Mouse (Mus musculus) lung, postnatal 0 days (tissue): Measurements from ENCODE around the gene Olfr1049. TPM values are rescaled to one million over a fixed set of nuclear protein-coding genes. Genes with fewer than 3 reads are reported as not detected.
"Not testable (repeated sequence)": the region's sequence is repeated elsewhere in the genome, so short reads cannot be mapped to it uniquely, and the experiment has no call there.

Experiments
- ATAC-seq: fragments of 200-750 bp; cut with Nextera tagmentation; 2 replicates; pipeline ENCODE4 v1.8.0; 2017; ENCODE audit warnings: moderate library complexity
- DNase-seq: peaks from one replicate; pipeline ENCODE4 v3.0.0-alpha.2; 2016; ENCODE audit warnings: low spot score
- H3K27ac ChIP-seq: fragments of 300-500 bp; sonication (generic); 2 replicates; pipeline ENCODE4 v1.5.1; 2014; ENCODE audit warnings: antibody characterized with exemption, mild to moderate bottlenecking, low read length, mixed read lengths
- H3K27me3 ChIP-seq: fragments of 300-500 bp; sonication (generic); replicated peaks from 2 replicates; pipeline ENCODE4 v1.6.1; 2014; ENCODE audit warnings: low read length, mixed read lengths; ENCODE audit not compliant: insufficient read depth
- H3K36me3 ChIP-seq: fragments of 300-500 bp; sonication (generic); 2 replicates; pipeline ENCODE4 v1.6.1; 2014; ENCODE audit warnings: low read length, mixed read lengths; ENCODE audit not compliant: insufficient read depth
- H3K4me1 ChIP-seq: fragments of 300-500 bp; sonication (generic); 2 replicates; pipeline ENCODE4 v1.6.1; 2014; ENCODE audit warnings: antibody characterized with exemption, low read depth, low read length, mixed read lengths; ENCODE audit not compliant: insufficient read depth
- H3K4me2 ChIP-seq: fragments of 300-500 bp; sonication (generic); replicated peaks from 2 replicates; pipeline ENCODE4 v1.6.1; 2014; ENCODE audit warnings: low read depth, mild to moderate bottlenecking, low read length, moderate library complexity, mixed read lengths
- H3K4me3 ChIP-seq: fragments of 300-500 bp; sonication (generic); 2 replicates; pipeline ENCODE4 v1.5.1; 2014; ENCODE audit warnings: low read depth, low read length
- H3K9ac ChIP-seq: fragments of 300-500 bp; sonication (generic); replicated peaks from 2 replicates; pipeline ENCODE4 v1.6.1; 2014; ENCODE audit warnings: low read depth, mild to moderate bottlenecking
- H3K9me3 ChIP-seq: fragments of 300-500 bp; sonication (generic); 2 replicates; pipeline ENCODE4 v1.6.1; 2016; ENCODE audit warnings: low read length, mixed read lengths
- CTCF ChIP-seq: IDR thresholded peaks from 2 replicates; pipeline ENCODE4 v1.5.1; 2016; ENCODE audit warnings: antibody characterized with exemption, mild to moderate bottlenecking
- EP300 ChIP-seq: IDR thresholded peaks from 2 replicates; pipeline ENCODE4 v1.6.1; 2016; ENCODE audit warnings: antibody characterized with exemption, mild to moderate bottlenecking, control low read depth
- WGBS: fragments of 180-500 bp; shearing (Covaris S2); extraction: QIAGEN DNeasy Blood & Tissue Kit; methylation state at CpG from one replicate; pipeline ENCODE4 v1.1.7; 2014; 5-methylcytosine and 5-hydroxymethylcytosine counted together
- polyA plus RNA-seq: library from polyadenylated mRNA; unstranded; fragments of >200 nt; fragmentation: Nextera tagmentation; extraction: Ambion mirVana; gene quantifications from 2 replicates; pipeline ENCODE4 v1.2.1, GENCODE M21; 2015

Gene Olfr1049
- polyA plus RNA-seq, result not detected in 2 replicates

DNA sequence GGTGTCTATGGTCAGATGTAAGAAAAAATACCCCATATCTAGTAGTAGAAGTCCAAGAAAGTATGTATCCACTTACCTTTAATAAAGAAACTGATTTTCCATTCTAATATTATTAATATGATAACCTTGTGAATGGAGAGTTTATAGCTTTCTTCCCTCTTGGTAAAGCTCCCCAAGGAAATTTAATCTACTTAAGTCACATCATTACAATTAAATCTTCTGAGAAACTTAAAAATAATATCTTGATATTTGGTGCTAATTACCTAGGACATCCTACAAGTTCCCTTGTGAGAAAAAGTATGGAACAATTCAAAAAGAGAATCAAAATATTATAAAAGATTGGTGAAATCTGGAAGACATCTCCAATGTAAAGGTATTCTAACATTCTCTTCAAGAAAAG is at the start of gene Olfr1049:
TSS of gene Olfr1049 (minus strand) at position 101 of the 400 bp plus-strand sequence.
- ATAC-seq, result not testable (repeated sequence)

DNA sequence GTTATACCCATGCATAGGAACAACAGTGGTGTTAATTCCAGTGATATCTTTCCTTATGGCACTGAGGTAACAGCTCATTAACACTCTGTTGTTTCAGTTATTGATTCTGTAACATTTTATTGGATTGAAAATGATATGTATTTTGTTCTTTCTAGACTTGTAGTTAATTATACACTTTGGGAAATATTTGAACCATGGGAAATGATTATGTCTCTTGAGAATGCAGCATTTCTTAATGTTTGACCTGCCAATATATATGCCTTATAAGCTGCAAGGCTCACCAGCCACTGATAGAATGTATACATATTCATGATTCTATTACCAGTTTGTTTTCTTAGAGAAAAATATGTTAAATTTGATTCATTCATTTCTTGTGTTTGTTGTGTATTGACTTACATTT is 34.0 kb upstream of the Olfr1049 start, which contains the start of gene Olfr1052:
TSS of gene Olfr1052 (plus strand) at position 301 of the 400 bp plus-strand sequence.
- Histone ChIP-seq H3K4me2 (no peak within 1 kb of the TSS), H3K27ac (no peak within 1 kb of the TSS), H3K9ac (no peak within 1 kb of the TSS), H3K27me3 (no peaks in the 10 kb centered on the region), H3K9me3 (no peaks in the 10 kb centered on the region), H3K4me3 (no peak within 1 kb of the TSS), H3K36me3 (no peaks in the 10 kb centered on the region), H3K4me1 (no peaks in the 10 kb centered on the region)
- TF ChIP-seq EP300 (no peak), CTCF (no peak)
- ATAC-seq (no peak), DNase-seq (no peak)

More for the DNA sequence above, at the start of gene Olfr1049:
- H3K9me3 ChIP-seq, H3K27ac ChIP-seq, H3K4me3 ChIP-seq, H3K4me1 ChIP-seq, H3K27me3 ChIP-seq, H3K4me2 ChIP-seq, DNase-seq, H3K9ac ChIP-seq, H3K36me3 ChIP-seq: not testable (repeated sequence)

DNA sequence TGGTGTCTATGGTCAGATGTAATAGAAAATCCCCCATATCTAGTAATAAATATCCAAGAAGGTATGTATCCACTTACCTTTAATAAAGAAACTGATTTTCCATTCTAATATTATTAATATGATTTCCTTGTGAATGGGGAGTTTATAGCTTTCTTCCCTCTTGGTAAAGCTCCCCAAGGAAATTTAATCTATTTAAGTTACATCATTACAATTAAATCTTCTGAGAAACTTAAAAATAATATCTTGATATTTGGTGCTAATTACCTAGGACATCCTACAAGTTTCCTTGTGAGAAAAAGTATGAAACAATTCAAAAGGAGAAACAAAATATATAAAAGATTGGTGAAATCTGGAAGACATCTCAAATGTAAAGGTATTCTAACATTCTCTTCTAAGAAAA is 20.9 kb upstream of the Olfr1049 start, which contains the start of gene Olfr1051:
TSS of gene Olfr1051 (minus strand) at position 101 of the 400 bp plus-strand sequence.
- not testable (repeated sequence) for H3K36me3 ChIP-seq, H3K4me1 ChIP-seq, H3K4me2 ChIP-seq, DNase-seq, H3K27ac ChIP-seq, H3K9me3 ChIP-seq, H3K4me3 ChIP-seq, H3K9ac ChIP-seq, H3K27me3 ChIP-seq, ATAC-seq

DNA sequence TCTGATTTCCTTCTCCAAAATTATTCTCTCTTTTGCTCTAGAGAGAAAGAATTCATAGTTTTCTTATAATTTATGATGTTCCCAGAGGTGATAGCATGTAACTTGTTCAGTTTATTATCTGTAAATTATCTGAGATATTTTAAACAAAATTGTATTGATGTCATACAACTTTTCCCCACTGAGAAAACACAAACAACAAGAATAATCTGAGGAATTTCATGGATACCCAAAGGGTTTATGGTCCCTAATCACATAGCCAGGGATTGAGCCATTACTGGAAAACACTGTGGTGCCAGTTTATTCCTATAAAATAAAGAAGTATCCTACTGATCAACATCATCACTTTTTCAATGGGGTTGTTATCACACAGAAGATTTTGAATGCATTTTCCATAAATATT is 17.9 kb downstream of the Olfr1049 start, which contains the start of gene Olfr1048:
TSS of gene Olfr1048 (minus strand) at position 101 of the 400 bp plus-strand sequence.
- Histone ChIP-seq H3K9me3 (no peaks in the 10 kb centered on the region), H3K4me3 (no peak within 1 kb of the TSS)
- TF ChIP-seq CTCF, result no peak

DNA sequence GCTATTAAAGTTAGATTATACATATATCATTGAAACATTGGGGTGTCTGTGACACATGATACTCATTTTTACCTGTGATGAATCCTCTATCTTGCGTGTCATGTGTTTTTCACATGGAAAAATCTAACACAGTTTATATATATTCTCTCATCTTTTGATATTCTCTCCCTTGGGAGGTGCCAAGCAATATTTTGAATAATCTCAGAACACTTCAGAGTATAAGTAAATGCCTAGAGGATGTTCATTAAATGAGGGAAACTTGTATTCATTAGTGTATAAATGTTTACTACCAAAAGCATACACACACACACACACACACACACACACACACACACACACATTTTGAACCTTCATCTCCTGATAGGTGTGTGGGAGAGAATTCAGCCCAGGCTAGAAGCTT is 26.8 kb downstream of the Olfr1049 start, which contains the start of gene Olfr1047:
TSS of gene Olfr1047 (minus strand) at position 101 of the 400 bp plus-strand sequence.
- H3K9ac ChIP-seq, result no peak within 1 kb of the TSS
- TF ChIP-seq CTCF (no peak), EP300 (no peak)
- no peak within 1 kb of the TSS for H3K4me2 ChIP-seq
- no peak within 1 kb of the TSS for H3K4me3 ChIP-seq
- no peak for DNase-seq
- H3K27ac ChIP-seq, result no peak within 1 kb of the TSS
- no peak for ATAC-seq
- 87% methylated on average over 1 of the region's 1 CpGs for WGBS
- H3K36me3 ChIP-seq, result no peaks in the 10 kb centered on the region
- H3K27me3 ChIP-seq, result no peaks in the 10 kb centered on the region
- H3K9me3 ChIP-seq, result no peaks in the 10 kb centered on the region
- H3K4me1 ChIP-seq, result no peaks in the 10 kb centered on the region

More for the DNA sequence above, 17.9 kb downstream of the Olfr1049 start, which contains the start of gene Olfr1048:
- DNase-seq (no peak), ATAC-seq (no peak)
- no peak within 1 kb of the TSS for H3K9ac ChIP-seq
- no peak within 1 kb of the TSS for H3K4me2 ChIP-seq
- H3K4me1 ChIP-seq, result no peaks in the 10 kb centered on the region
- H3K27me3 ChIP-seq, result no peaks in the 10 kb centered on the region
- H3K36me3 ChIP-seq, result no peaks in the 10 kb centered on the region
- H3K27ac ChIP-seq, result no peak within 1 kb of the TSS

DNA sequence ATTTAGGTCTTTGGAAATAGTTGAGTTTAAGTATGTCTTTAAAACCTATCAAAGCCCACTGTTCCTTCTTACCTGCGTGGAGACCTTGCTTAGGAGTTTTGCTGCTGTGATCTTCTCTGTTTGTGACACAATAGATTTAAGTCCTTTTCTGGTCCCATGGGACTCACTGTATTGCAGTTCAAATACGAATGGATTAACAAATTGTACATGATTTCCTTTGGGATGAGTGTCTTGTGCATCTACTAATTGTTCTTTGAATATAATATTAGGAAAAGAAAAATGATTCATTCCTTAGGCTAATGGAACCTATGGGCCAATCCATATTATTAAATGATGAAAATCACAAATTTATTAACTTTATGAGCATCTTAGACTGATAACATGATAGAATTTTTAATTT is 38.9 kb downstream of the Olfr1049 start, which contains the start of gene Olfr1046:
TSS of gene Olfr1046 (minus strand) at position 101 of the 400 bp plus-strand sequence.
- no peaks in the 10 kb centered on the region for H3K36me3 ChIP-seq
- H3K9ac ChIP-seq, result no peak within 1 kb of the TSS
- H3K4me3 ChIP-seq, result no peak within 1 kb of the TSS
- 59% methylated on average over 2 of the region's 2 CpGs for WGBS
- no peak for TF ChIP-seq CTCF
- no peak for TF ChIP-seq EP300
- no peaks in the 10 kb centered on the region for H3K9me3 ChIP-seq
- ATAC-seq (no peak), DNase-seq (no peak)
- H3K4me2 ChIP-seq, result no peak within 1 kb of the TSS
- H3K4me1 ChIP-seq, result no peaks in the 10 kb centered on the region
- no peaks in the 10 kb centered on the region for H3K27me3 ChIP-seq
- no peak within 1 kb of the TSS for H3K27ac ChIP-seq

Other genes starting within 250 kb of the Olfr1049 start
- 3.4 and 8.8 TPM in 2 replicates for gene Olfr1033, start 237.7 kb downstream of the Olfr1049 start, polyA plus RNA-seq
- gene Olfr1034, start 212.5 kb downstream of the Olfr1049 start, polyA plus RNA-seq, result 0.06 TPM in 1 of 2 replicates, not detected in the other
- gene Olfr1036, start 184.3 kb downstream of the Olfr1049 start, polyA plus RNA-seq, result not detected in 2 replicates
- not detected in 2 replicates for gene Olfr1037, start 170.9 kb downstream of the Olfr1049 start, polyA plus RNA-seq
- gene Olfr1039, start 122.4 kb downstream of the Olfr1049 start, polyA plus RNA-seq, result not detected in 2 replicates
- not detected in 2 replicates for gene Olfr1040, start 111.6 kb downstream of the Olfr1049 start, polyA plus RNA-seq
- not detected in 2 replicates for gene Olfr1042, start 96.5 kb downstream of the Olfr1049 start, polyA plus RNA-seq
- gene Olfr1043, start 90.8 kb downstream of the Olfr1049 start, polyA plus RNA-seq, result not detected in 2 replicates
- not detected in 2 replicates for gene Olfr1044, start 80.5 kb downstream of the Olfr1049 start, polyA plus RNA-seq
- not detected in 2 replicates for gene Olfr52, start 72.6 kb downstream of the Olfr1049 start, polyA plus RNA-seq
- gene Olfr1045, start 55.3 kb downstream of the Olfr1049 start, polyA plus RNA-seq, result not detected in 2 replicates
- gene Olfr1046, start 39.0 kb downstream of the Olfr1049 start, polyA plus RNA-seq, result not detected in 2 replicates
- gene Olfr1047, start 26.9 kb downstream of the Olfr1049 start, polyA plus RNA-seq, result not detected in 2 replicates
- not detected in 2 replicates for gene Olfr1048, start 18.0 kb downstream of the Olfr1049 start, polyA plus RNA-seq
- not detected in 2 replicates for gene Olfr1051, start 20.8 kb upstream of the Olfr1049 start, polyA plus RNA-seq
- not detected in 2 replicates for gene Olfr1052, start 34.1 kb upstream of the Olfr1049 start, polyA plus RNA-seq
- gene Olfr1053, start 57.0 kb upstream of the Olfr1049 start, polyA plus RNA-seq, result not detected in 2 replicates
- gene Olfr1054, start 77.1 kb upstream of the Olfr1049 start, polyA plus RNA-seq, result not detected in 2 replicates
- not detected in 2 replicates for gene Olfr1055, start 92.0 kb upstream of the Olfr1049 start, polyA plus RNA-seq
- not detected in 2 replicates for gene Olfr1056, start 104.1 kb upstream of the Olfr1049 start, polyA plus RNA-seq
- not detected in 2 replicates for gene Olfr1057, start 120.1 kb upstream of the Olfr1049 start, polyA plus RNA-seq
- gene Olfr1058, start 130.2 kb upstream of the Olfr1049 start, polyA plus RNA-seq, result not detected in 2 replicates
- gene Olfr1061, start 155.7 kb upstream of the Olfr1049 start, polyA plus RNA-seq, result not detected in 2 replicates
- not detected in 2 replicates for gene Olfr1062, start 168.4 kb upstream of the Olfr1049 start, polyA plus RNA-seq
- not detected in 2 replicates for gene Olfr1065, start 192.3 kb upstream of the Olfr1049 start, polyA plus RNA-seq
- gene Olfr1066, start 197.9 kb upstream of the Olfr1049 start, polyA plus RNA-seq, result not detected in 2 replicates
- not detected in 2 replicates for gene Olfr228, start 229.1 kb upstream of the Olfr1049 start, polyA plus RNA-seq